Mouse (Mus musculus) brain, embryonic 14.5 days (tissue): ENCODE data around the gene Tnfaip8l3.

Experiments used
- CTCF ChIP-seq: fragments of 200-500 bp; IDR thresholded peaks from 2 replicates; pipeline ENCODE4 v1.5.1; 2012; ENCODE audit warnings: inconsistent platforms, mild to moderate bottlenecking, moderate library complexity, borderline replicate concordance; ENCODE audit not compliant: insufficient read depth, insufficient read length; ENCODE audit errors: extremely low read depth
- POLR2A ChIP-seq: fragments of 200-500 bp; IDR thresholded peaks from 2 replicates; pipeline ENCODE4 v1.6.1; 2012; ENCODE audit warnings: mild to moderate bottlenecking, inconsistent platforms, borderline replicate concordance; ENCODE audit not compliant: poor library complexity, insufficient read depth, insufficient read length, severe bottlenecking; ENCODE audit errors: extremely low read depth

- TF ChIP-seq CTCF (no peak), POLR2A (no peak)
Measured at GRCm38 (mm10) chr9:54051298-54052068, 16.7 kb downstream of the Tnfaip8l3 start.
